Mouse (Mus musculus) adrenal gland, adult 10 weeks (tissue): ENCODE results near the gene Dbil5. TPM values are rescaled to one million over a fixed set of nuclear protein-coding genes. Genes with fewer than 3 reads are reported as not detected.

ENCODE experiments used
- polyA plus RNA-seq: library from polyadenylated mRNA; stranded (reverse); fragments of 350-450 nt; fragmentation: Illumina TruSeq; extraction: RNeasy Lipid Tissue Mini Kit (QIAGEN cat#74804); gene quantifications from one replicate; pipeline ENCODE4 v1.2.3, GENCODE M21; 2014; ENCODE audit warnings: low read depth, low replicate concordance

The Dbil5 gene
- not detected for polyA plus RNA-seq

DNA sequence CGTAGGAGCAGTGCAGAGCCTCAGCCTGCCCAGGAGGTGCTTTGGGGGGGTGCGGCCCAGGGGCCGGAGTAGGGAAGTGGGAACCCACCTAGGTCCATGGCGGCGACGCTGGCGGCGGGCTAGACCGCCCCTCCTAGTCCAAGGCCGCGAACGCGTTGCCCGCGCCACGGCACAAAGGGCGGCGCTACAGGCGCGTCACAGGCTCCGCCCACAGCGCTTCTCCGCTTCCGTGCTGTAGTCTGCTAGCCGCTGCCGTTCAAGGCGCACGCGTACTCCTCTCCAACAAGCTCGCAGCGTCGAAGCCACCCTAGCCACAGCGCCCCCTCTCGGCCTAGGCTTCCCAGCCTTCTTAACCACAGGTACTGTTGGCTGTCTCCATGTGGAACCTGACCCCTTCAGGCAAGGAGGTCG lies at the start of gene Dbil5, which contains the start of gene Gemin4:
TSS of gene Dbil5 (plus strand) at position 219 of the 411 bp plus-strand sequence.
TSS of gene Gemin4 (minus strand) at position 275 of the 411 bp plus-strand sequence.

DNA sequence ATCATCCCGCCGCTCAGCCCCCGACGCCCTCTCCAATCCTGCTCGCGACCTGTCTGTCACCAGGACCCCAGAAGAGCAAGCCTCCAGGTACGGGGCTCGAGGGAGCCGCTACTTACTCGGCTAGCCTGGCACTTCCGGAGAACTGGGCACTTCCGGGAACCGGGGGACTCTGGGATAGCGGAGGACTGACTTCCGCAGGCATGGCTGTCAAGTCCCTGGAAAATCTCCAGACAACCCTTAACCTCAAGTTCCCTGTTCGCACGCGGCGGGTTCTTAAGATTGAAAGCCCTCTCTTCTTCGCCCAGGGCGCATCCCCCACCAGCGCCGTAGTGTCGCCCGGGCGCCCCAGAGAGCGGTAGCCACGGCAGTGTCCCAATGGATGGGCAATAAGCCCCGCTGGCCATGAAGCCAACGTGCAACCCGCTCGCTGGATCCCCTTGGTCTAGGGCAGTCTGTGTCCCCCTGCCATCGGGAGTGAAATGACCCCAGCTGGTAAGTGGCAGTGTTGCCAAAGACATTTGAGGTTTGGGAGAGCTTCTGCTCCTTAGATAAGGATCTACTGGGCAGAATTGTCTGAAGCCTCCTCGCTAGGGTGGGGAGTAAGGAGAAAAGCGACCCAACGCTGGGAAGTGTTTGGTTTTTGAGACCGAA lies 37.8 kb upstream of the Dbil5 start, which contains the start of the genes Vps53 and Fam57a:
TSS of gene Vps53 (minus strand) at position 153 of the 651 bp plus-strand sequence.
TSS of gene Fam57a (plus strand) at position 177 of the 651 bp plus-strand sequence.

DNA sequence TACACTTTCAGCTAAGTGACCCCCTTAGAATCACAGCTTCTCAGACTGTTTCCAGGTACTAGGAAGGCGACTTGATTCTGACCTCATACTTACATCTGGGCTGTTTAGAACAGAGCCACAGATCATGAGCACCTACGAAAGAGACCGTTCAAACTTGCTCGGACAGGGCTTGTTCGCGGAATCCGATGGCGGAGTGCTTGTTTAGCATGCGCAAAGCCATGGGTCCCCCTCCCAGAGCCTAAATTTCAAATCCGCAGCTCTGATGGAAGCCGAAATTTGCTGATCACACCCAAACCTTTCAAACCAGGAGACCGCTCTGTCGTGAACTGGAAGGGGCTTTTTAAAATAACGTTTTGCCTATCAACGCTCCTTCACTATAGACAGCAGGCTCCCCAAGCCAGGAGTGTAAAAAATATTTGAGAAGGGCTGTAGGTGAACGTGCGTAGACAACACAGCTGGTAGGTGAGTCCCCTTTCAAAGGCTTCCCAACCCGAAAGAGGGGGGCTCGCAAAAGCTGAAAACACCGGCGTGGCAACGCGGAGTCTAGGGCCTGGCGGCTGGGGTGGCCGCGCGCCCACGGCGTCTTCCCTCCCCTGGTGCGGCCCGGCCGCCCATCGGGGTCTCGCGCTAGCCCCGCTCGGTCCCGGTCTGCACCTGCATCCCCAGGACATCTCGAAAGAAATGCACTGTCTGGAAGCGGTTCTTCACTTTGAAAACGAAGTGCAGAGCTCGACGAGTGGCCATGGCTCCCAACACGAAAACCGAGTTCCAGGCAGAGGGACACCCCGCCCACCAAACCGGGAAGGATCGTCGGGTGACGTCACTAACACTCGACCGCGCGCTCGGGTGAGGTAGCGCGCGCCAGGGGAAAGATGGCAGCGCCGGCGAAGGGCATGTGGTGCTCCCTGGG lies 25.7 kb downstream of the Dbil5 start, which contains the start of the genes Mrm3 and Glod4:
TSS of gene Mrm3 (plus strand) at position 815 of the 910 bp plus-strand sequence.
TSS of gene Glod4 (minus strand) at position 825 of the 910 bp plus-strand sequence.

Other genes with a start within 250 kb of the Dbil5 start
- not detected for gene 1700016K19Rik, start 217.7 kb upstream of the Dbil5 start, polyA plus RNA-seq
- gene Rflnb, start 189.8 kb upstream of the Dbil5 start, polyA plus RNA-seq: 23.1 TPM
- 47.4 TPM for gene Vps53, start 38.0 kb upstream of the Dbil5 start, polyA plus RNA-seq
- gene Fam57a, start 37.9 kb upstream of the Dbil5 start, polyA plus RNA-seq: 5.6 TPM
- not detected for gene Gemin4, start 56 bp downstream of the Dbil5 start, polyA plus RNA-seq
- gene Mrm3, start 26.1 kb downstream of the Dbil5 start, polyA plus RNA-seq: 3.0 TPM
- gene Glod4, start 26.1 kb downstream of the Dbil5 start, polyA plus RNA-seq: 156 TPM
- gene Nxn, start 181.5 kb downstream of the Dbil5 start, polyA plus RNA-seq: 10.3 TPM
- 11.8 TPM for gene Timm22, start 189.3 kb downstream of the Dbil5 start, polyA plus RNA-seq